Mouse (Mus musculus): ENCODE results near the gene Cd82.
A peak's percentile ranks its signal among the peaks of the same experiment; 100 is the strongest.

Gene Cd82

GRCm38 (mm10) chr2:93462760-93463159 is at the start of gene Cd82:
Gene Cd82 (minus strand): TSS chr2:93463140.
- no peak for DNase-seq

GRCm38 (mm10) chr2:93512130-93512529 is 49.2 kb upstream of the Cd82 start:
- DNase-seq, result no peak

DNA sequence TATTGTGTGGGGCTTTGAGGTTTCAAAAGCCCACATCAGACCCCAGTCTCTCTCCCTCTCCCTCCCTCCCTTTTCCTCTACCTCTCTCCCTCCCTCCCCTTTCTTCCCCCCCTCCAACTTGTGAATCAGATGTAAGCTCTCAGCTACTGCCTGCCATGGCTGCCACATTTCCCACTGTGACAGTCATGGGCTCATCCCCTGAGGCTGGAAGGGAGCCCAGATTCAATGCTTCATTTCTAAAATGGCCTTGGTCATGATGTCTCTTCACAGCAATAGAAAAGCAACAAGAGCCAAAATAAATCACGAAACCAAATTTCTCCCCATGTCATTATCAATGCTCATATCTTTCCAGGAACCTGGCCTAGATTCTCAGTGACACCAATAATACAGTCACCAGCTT is 47.9 kb upstream of the Cd82 start:
- no peak for DNase-seq

- DNase-seq, result no peak
Observed at GRCm38 (mm10) chr2:93509777-93510750, 47.1 kb upstream of the Cd82 start.

- DNase-seq, result no peak
Observed at GRCm38 (mm10) chr2:93505091-93505490, 42.2 kb upstream of the Cd82 start.

- no peak for DNase-seq
Observed at GRCm38 (mm10) chr2:93503353-93503752, 40.4 kb upstream of the Cd82 start.

DNA sequence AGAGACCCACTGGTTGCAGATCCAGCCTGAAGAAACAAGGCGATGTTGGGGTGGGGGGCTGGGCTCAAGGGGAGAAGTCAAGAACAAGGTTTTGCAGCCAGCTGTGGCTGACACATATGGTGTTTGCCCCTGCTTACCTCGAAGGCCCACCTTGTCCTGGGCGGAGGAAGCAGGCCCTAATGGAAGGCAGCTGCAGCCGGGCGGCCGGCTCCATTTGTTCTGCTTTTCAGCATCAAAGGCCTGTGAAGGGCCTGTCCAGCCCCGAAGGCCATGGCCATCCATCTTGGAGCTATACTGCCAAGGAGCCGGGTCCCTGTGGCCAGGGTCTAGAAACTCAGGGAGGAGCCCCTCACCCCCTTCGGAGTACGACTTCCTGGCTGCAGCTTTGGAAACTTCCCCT is 38.4 kb upstream of the Cd82 start:
- DNase-seq, result no peak

DNA sequence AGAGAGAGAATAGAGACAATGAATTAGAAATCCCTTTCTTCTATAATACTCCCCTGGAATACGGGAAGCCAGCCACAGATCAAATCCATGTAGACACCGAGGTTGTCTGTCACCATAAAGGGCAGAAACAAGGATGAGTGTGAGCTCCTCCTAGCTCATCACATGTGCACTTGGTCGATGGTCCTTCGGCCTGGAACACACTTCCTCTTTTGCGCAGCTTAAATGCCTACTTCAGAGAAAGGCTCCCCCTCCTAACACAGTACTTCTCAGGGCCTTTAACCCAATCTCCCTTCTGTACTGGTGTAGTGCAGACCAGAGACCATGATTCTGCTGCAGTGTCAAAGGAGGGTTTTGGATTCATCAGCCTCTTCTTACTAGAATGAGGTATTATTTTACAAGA is 34.3 kb upstream of the Cd82 start:
- no peak for DNase-seq

DNA sequence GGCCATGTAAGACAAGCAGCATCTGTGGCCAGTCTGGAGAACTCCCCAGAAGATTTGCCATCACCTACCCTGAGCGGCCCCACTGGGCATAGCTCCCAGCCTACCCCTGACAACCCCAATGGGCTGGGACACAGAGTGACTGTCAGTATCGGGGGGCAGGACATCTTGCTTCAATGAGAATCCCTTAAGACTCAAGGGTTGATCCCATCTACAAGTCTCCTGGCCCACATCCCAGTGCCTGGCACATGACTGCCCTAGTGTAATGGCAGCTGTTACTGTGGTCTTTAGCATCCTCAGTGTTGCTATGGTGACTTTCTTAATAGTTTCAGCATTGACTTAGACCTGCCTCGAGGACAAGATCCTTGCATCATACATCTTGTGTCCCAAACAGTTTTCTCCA is 32.2 kb upstream of the Cd82 start:
- no peak for DNase-seq

- no peak for DNase-seq
Observed at GRCm38 (mm10) chr2:93493541-93493940, 30.6 kb upstream of the Cd82 start.

DNA sequence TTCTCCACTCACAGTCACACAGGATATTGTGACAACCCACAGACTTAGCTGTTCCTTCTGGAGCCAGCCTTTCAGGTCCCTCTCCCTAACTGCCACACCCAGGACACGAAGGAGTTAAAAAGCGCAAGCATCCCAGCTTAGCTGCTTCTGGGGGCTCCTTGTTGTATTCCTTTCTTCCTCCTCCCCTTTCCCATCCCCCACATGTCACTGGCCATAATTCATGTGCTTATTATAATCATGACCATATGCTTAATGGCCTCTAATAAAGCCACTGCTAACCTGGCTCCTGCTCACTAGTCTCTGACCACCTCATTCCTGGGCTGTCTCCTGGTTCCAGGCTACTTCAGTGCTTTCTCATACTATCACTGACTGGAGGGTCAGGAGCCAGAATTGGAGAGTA is 27.6 kb upstream of the Cd82 start:
- no peak for DNase-seq

GRCm38 (mm10) chr2:93488911-93489587 is 26.1 kb upstream of the Cd82 start:
- no peak for DNase-seq

GRCm38 (mm10) chr2:93485459-93485858 is 22.5 kb upstream of the Cd82 start:
- DNase-seq, result no peak

- DNase-seq, result no peak
Observed at GRCm38 (mm10) chr2:93482036-93482644, 19.2 kb upstream of the Cd82 start.

DNA sequence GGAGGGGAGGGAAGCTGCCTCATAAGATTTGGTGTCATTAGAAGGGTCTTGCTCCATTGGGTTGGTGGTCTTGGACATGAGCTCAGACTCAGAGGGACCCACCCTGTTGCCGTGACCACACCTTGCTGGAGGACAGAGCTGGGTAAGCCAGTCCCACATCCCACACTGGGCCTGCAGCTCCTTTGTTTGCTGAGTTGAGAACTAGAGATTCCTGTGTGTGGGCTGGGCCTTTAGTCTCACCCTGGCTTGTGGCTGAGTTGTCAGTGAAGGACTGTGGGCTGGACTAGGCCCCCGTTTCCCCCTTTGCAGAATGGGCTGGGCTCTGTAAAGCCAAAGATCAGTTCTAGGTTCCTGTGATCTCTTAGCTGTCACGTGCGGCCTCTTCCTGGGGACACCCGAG is 15.8 kb upstream of the Cd82 start:
- no peak for DNase-seq

GRCm38 (mm10) chr2:93477519-93477918 is 14.6 kb upstream of the Cd82 start:
- DNase-seq, result peak; percentile 57

GRCm38 (mm10) chr2:93476487-93476886 is 13.5 kb upstream of the Cd82 start:
- no peak for DNase-seq

- peak; percentile 81 for DNase-seq
Observed at GRCm38 (mm10) chr2:93475040-93475439, 12.1 kb upstream of the Cd82 start.

GRCm38 (mm10) chr2:93473915-93474314 is 11.0 kb upstream of the Cd82 start:
- no peak for DNase-seq

DNA sequence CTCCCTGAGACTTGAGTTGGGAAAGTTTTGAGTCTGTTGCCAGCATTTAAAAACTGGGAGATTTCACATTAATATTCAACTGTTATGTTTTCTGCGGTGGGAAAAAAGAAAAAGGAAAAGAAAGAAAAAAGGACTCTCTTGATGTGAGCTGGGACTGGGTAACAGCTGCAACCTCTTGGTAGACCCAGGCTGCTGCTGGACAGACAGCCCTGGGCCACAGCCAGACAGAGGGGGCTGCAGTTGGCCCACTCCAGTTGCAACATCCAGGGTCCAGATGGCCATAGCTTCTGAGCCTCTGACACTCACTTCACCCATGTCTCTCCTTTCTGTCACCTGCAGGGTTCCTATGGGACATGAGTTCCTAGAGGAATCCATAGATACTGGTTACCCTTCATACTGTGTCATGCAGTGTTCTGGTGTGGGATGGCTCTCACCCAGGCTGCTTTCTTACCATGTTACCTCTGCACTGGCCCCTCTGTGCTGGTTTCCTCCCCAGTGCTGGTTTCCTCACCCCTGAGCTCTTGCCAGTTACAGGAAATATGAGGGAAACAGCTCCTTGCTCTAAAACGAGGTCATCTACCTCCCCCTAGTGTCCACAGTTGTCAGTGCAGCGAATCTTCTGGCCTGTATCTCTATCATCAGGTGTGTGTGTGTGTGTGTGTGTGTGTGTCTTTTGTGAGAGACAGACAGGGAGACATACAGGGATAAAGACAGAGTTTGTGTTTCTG is 8.1 kb upstream of the Cd82 start:
- peak; percentile 89 for DNase-seq

GRCm38 (mm10) chr2:93470127-93470526 is 7.2 kb upstream of the Cd82 start:
- DNase-seq, result peak; percentile 50

DNA sequence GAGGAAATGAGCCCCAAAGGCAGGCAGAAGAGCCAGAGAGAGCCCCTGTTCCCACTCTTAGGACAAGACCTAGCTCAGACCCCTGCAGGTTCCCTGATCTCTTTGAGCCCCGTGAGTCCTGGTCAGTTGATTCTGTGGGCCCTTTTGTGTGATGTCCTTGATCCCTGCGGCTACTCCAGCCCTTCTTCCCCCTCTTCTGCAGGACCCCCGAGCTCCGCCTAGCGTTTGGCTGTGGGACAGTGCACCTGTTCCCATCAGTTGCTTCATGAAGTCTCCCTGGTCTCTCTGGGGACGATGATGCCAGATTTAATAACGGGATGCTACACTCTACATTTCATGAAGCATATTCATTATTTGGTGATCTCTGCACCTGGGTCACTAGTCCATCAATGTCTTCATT is 6.2 kb upstream of the Cd82 start:
- DNase-seq, result peak; percentile 74

DNA sequence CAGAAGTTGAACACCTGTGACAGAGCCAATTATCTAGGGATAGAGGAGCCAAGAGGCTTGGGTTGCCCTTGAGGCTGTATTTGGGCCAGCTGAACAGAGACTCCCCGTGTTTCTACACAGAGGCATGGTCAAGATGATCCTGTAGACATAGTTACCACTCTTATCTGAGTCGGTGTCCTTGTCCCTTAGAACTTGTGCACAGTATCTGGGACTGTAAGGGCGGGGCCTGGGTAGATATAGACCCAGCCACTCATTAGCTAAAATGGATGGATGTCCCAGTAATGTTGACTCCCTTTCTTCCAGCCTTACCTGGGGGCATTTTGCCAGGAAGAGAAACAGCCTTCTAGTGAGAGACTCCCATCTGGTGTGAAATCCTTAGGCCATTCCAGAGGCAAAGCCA is 3.4 kb upstream of the Cd82 start:
- no peak for DNase-seq

Data from thymus, postnatal 14 days (tissue).